ENCODE assay signal across 15 mouse cellular contexts in the genomic region with DNA sequence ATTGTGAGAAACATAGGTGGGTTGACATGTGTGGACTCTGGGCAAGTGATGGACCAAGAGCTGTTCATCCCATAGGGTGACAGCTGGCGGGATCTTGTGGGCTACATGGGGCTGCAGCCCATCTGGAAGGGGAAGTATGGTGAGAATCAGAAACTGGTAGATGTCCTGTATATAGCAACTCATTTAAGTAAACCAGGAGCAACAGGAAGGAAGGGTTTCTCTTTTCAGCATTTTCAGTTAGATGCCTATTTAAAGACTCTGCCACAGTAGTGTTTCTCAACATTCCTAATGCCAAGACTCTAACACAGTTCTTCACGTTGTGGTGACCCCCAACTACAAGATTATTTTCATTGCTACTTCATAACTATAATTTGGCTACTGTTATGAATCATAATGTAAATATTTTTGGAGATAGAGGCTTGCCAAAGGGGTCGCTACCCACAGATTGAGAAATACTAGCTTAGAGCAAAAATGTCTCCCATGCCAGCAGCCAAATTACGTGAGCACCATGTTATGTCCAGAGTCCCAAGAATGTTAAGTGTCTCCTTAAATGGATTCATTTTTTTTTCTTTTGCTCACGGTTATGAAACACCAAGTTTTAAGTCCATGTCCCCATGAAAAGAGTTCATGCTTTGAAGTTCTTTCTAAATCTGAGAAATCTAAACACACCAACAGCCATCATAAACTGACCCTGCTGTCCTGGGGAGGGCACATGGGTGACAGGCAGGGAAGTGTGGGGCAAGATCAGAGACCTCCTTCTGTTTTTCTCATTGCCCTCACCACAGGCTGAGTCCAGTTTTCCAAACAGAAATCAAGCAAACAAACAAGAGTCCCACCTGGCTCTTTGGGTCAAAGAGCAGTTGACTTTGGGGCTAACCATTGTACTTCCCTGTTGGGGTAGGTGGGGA.
A peak's percentile ranks its signal among the peaks of the same experiment; 100 is the strongest.
DNase-seq lines count a peak whose midpoint lies in the region; ATAC-seq and TF ChIP-seq lines count a peak whose summit lies in the region.
"Had no signal": no experiment of that assay in that cellular context is flagged by ENCODE, and none has a peak within 500 bp of the region (broad histone marks: within the 10 kb centered on the region; RNA-seq: fewer than 3 reads in every experiment).

No protein-coding gene starts in this region.

- no peak overlapping the region for H3K9ac ChIP-seq in kidney, embryonic 14.5 days (ENCODE audit: low read depth, low read length)
- H3K9ac ChIP-seq: hindbrain, embryonic 15.5 days; midbrain, embryonic 13.5 days; neural tube, embryonic 15.5 days had no signal

- H3K9me3 ChIP-seq in kidney, embryonic 14.5 days (ENCODE audit: control insufficient read depth, low read length): no peaks in the 10 kb centered on the region
- H3K9me3 ChIP-seq: G1E; hindbrain, embryonic 15.5 days; midbrain, embryonic 13.5 days; neural tube, embryonic 15.5 days had no signal

- no peak for ATAC-seq in kidney, embryonic 14.5 days (ENCODE audit: low FRiP score, low TSS enrichment)
- ATAC-seq: midbrain, embryonic 13.5 days had no signal

- no peak overlapping the region for H3K4me2 ChIP-seq in kidney, embryonic 14.5 days (replicated peaks; ENCODE audit: low read depth, low read length)
- peak overlapping the region; percentile 43 for H3K4me2 ChIP-seq in myocyte (ENCODE audit: low read depth)
- H3K4me2 ChIP-seq: hindbrain, embryonic 15.5 days; midbrain, embryonic 13.5 days; neural tube, embryonic 15.5 days had no signal

- H3K27me3 ChIP-seq in kidney, embryonic 14.5 days (ENCODE audit: control insufficient read depth, insufficient read depth, low read length): no peaks in the 10 kb centered on the region
- no peaks in the 10 kb centered on the region for H3K27me3 ChIP-seq in myocyte (ENCODE audit: control insufficient read depth, insufficient read depth, insufficient read length)
- H3K27me3 ChIP-seq: hindbrain, embryonic 15.5 days; midbrain, embryonic 13.5 days; neural tube, embryonic 15.5 days had no signal

- no peaks in the 10 kb centered on the region for H3K79me2 ChIP-seq in myocyte (ENCODE audit: control insufficient read depth, insufficient read depth)

- peak overlapping the region; percentile 48; the same call in 1 of the 2 replicates for H3K27ac ChIP-seq in kidney, embryonic 14.5 days (ENCODE audit: low read depth, low read length)
- peak overlapping the region; percentile 80 for H3K27ac ChIP-seq in brown adipose tissue, adult 24 weeks (replicated peaks; ENCODE audit: low read depth, low read length)
- H3K27ac ChIP-seq: hindbrain, embryonic 15.5 days; layer of hippocampus, adult 2 months; midbrain, embryonic 13.5 days; neural tube, embryonic 15.5 days had no signal

- TF ChIP-seq POLR2A in myocyte (IDR thresholded peaks at IDR 0.05; ENCODE audit: insufficient read length, low read depth): no peak

- H3K4me3 ChIP-seq in kidney, embryonic 14.5 days (ENCODE audit: low read length): no peak overlapping the region
- H3K4me3 ChIP-seq in brown adipose tissue, adult 24 weeks (ENCODE audit: insufficient read depth, low read depth, low read length): no peak overlapping the region
- no peak overlapping the region for H3K4me3 ChIP-seq in myocyte
- H3K4me3 ChIP-seq: hindbrain, embryonic 15.5 days; layer of hippocampus, adult 2 months; midbrain, embryonic 13.5 days; neural tube, embryonic 15.5 days had no signal

- no peaks in the 10 kb centered on the region for H3K36me3 ChIP-seq in kidney, embryonic 14.5 days (ENCODE audit: control insufficient read depth, insufficient read depth, low read length)
- H3K36me3 ChIP-seq in myocyte (ENCODE audit: control insufficient read depth, insufficient read depth): no peaks in the 10 kb centered on the region
- H3K36me3 ChIP-seq: G1E; hindbrain, embryonic 15.5 days; midbrain, embryonic 13.5 days; neural tube, embryonic 15.5 days had no signal

- DNase-seq in kidney, postnatal 36 days: no peak
- peak; percentile 34 to 56 for DNase-seq in lung, adult 18-20 months
- no peak for DNase-seq in yolk sac, embryonic 10.5 days (ENCODE audit: low spot score)
- no peak for DNase-seq in neural tube, embryonic 10.5 days (ENCODE audit: extremely low spot score, low spot score)
- DNase-seq: cerebellum, adult 18-20 months; left cerebral cortex, postnatal 4 days; thymus, postnatal 14 days had no signal

- 0 out of 2 replicates have a peak, but pooled peaks cover 4% of the 10 kb centered on the region for H3K4me1 ChIP-seq in kidney, embryonic 14.5 days (ENCODE audit: control insufficient read depth, insufficient read depth, low read length)
- peaks cover 13% of the 10 kb centered on the region for H3K4me1 ChIP-seq in brown adipose tissue, adult 24 weeks (ENCODE audit: control insufficient read depth, insufficient read depth, insufficient read length, low read length)
- H3K4me1 ChIP-seq: hindbrain, embryonic 15.5 days; midbrain, embryonic 13.5 days had no signal

- H3ac ChIP-seq in myocyte (ENCODE audit: control insufficient read depth, insufficient read length): no peak overlapping the region

- 82% methylated on average over 5 of the region's 5 CpGs for WGBS in kidney, embryonic 14.5 days

TF ChIP-seq in myocyte, 11 proteins besides CTCF, POLR2A, EP300 and RAD21:
- TF ChIP-seq REST (IDR thresholded peaks at IDR 0.05; ENCODE audit: insufficient read depth, insufficient read length) (no peak), POLR2AphosphoS2 (IDR thresholded peaks at IDR 0.05; ENCODE audit: insufficient read length, low read depth) (no peak), E2F4 (IDR thresholded peaks at IDR 0.05; ENCODE audit: insufficient read depth) (no peak), MYOG (IDR thresholded peaks at IDR 0.05; ENCODE audit: control insufficient read depth in 1 of 3, insufficient read depth in 1 of 3, insufficient read length in 2 of 3, low read depth in 2 of 3) (no peak), CEBPB (IDR thresholded peaks at IDR 0.05; ENCODE audit: insufficient read depth, poor library complexity, severe bottlenecking) (peak; percentile 82; the same call in 1 of the 2 replicates), MYOD1 (IDR thresholded peaks at IDR 0.05; ENCODE audit: control insufficient read depth in 1 of 3, insufficient read length in 2 of 3, low read depth in 2 of 3) (peak in 1 of 3 experiments; percentile 26), TCF3 (IDR thresholded peaks at IDR 0.05; ENCODE audit: insufficient read length, low read depth) (no peak)

Comparison
In these comparisons a context has a peak if more than half of its experiments do, and no peak if none do; other contexts are left out.
1. DNase-seq: peak in lung, adult 18-20 months (2 of 2); none in kidney, postnatal 36 days (0 of 2), yolk sac, embryonic 10.5 days (single experiment) and neural tube, embryonic 10.5 days (single experiment).